Mouse (Mus musculus) midbrain, embryonic 16.5 days (tissue): ENCODE measurements around the gene Gls2. TPM values are rescaled to one million over a fixed set of nuclear protein-coding genes. Genes with fewer than 3 reads are reported as not detected.

Experiments
- ATAC-seq: fragments of 200-750 bp; cut with Nextera tagmentation; 2 replicates; pipeline ENCODE4 v1.8.0; 2017; ENCODE audit warnings: moderate TSS enrichment
- H3K27ac ChIP-seq: fragments of 300-500 bp; sonication (generic); 2 replicates; pipeline ENCODE4 v1.5.1; 2014; ENCODE audit warnings: mild to moderate bottlenecking, low read length, mixed read lengths
- H3K27me3 ChIP-seq: fragments of 300-500 bp; sonication (generic); 2 replicates; pipeline ENCODE4 v1.6.1; 2014; ENCODE audit warnings: low read depth, low read length, mixed read lengths; ENCODE audit not compliant: control insufficient read depth, insufficient read depth
- H3K36me3 ChIP-seq: fragments of 300-500 bp; sonication (generic); 2 replicates; pipeline ENCODE4 v1.6.1; 2014; ENCODE audit warnings: mild to moderate bottlenecking, low read length, moderate library complexity, mixed read lengths; ENCODE audit not compliant: control insufficient read depth, insufficient read depth
- H3K4me1 ChIP-seq: fragments of 300-500 bp; sonication (generic); 2 replicates; pipeline ENCODE4 v1.6.1; 2014; ENCODE audit warnings: mild to moderate bottlenecking, low read length, mixed read lengths; ENCODE audit not compliant: control insufficient read depth, insufficient read depth
- H3K4me2 ChIP-seq: fragments of 300-500 bp; sonication (generic); 2 replicates; pipeline ENCODE4 v1.6.1; 2014; ENCODE audit warnings: mild to moderate bottlenecking, low read length, mixed read lengths
- H3K4me3 ChIP-seq: fragments of 300-500 bp; sonication (generic); 2 replicates; pipeline ENCODE4 v1.5.1; 2014; ENCODE audit warnings: low read depth, mild to moderate bottlenecking, low read length, moderate library complexity, mixed read lengths
- H3K9ac ChIP-seq: fragments of 300-500 bp; sonication (generic); 2 replicates; pipeline ENCODE4 v1.6.1; 2014; ENCODE audit warnings: low read depth, low read length, mixed read lengths
- H3K9me3 ChIP-seq: fragments of 300-500 bp; sonication (generic); replicated peaks from 2 replicates; pipeline ENCODE4 v1.6.1; 2014; ENCODE audit warnings: mild to moderate bottlenecking, low read length, mixed read lengths; ENCODE audit not compliant: control insufficient read depth, poor library complexity, severe bottlenecking
- WGBS: fragments of 180-500 bp; shearing (Covaris S2); extraction: QIAGEN DNeasy Blood & Tissue Kit; methylation state at CpG from one replicate; pipeline ENCODE4 v1.1.7; 2014; 5-methylcytosine and 5-hydroxymethylcytosine counted together
- polyA plus RNA-seq: library from polyadenylated mRNA; unstranded; fragments of >200 nt; fragmentation: Nextera tagmentation; extraction: Ambion mirVana; gene quantifications from 2 replicates; pipeline ENCODE4 v1.2.1, GENCODE M21; 2015

Gene Gls2
- polyA plus RNA-seq, 1 experiment from 2014 or later: 1.7 TPM

GRCm38 (mm10) chr10:128247020-128247732 lies 52.9 kb downstream of the Gls2 start:
- Histone ChIP-seq H3K27ac (0 out of 2 replicates have a peak overlapping the region, but pooled peaks have one; percentile 7), H3K27me3 (no peaks in the 10 kb centered on the region), H3K9ac (no peak overlapping the region), H3K36me3 (peaks cover 22% of the 10 kb centered on the region), H3K4me3 (no peak overlapping the region), H3K9me3 (no peaks in the 10 kb centered on the region), H3K4me1 (no peaks in the 10 kb centered on the region), H3K4me2 (no peak overlapping the region)
- ATAC-seq: no peak
- WGBS: 91% methylated on average over 17 of the region's 17 CpGs

GRCm38 (mm10) chr10:128250565-128250964 lies 56.3 kb downstream of the Gls2 start:
- ATAC-seq: no peak
- 85% methylated on average over 9 of the region's 13 CpGs for WGBS
- Histone ChIP-seq H3K4me2 (no peak overlapping the region), H3K36me3 (peaks cover 19% of the 10 kb centered on the region), H3K4me1 (no peaks in the 10 kb centered on the region), H3K9ac (no peak overlapping the region), H3K4me3 (no peak overlapping the region), H3K9me3 (no peaks in the 10 kb centered on the region), H3K27ac (no peak overlapping the region), H3K27me3 (no peaks in the 10 kb centered on the region)

- H3K36me3 ChIP-seq: peaks cover 13% of the 10 kb centered on the region
- H3K27ac ChIP-seq: no peak within 1 kb of the TSS
- H3K9ac ChIP-seq: no peak within 1 kb of the TSS
- H3K4me1 ChIP-seq: no peaks in the 10 kb centered on the region
- H3K9me3 ChIP-seq: no peaks in the 10 kb centered on the region
- ATAC-seq: no peak
- 87% methylated on average over 4 of the region's 4 CpGs for WGBS
- H3K27me3 ChIP-seq: no peaks in the 10 kb centered on the region
- no peak within 1 kb of the TSS for H3K4me3 ChIP-seq
- no peak within 1 kb of the TSS for H3K4me2 ChIP-seq
Observed at GRCm38 (mm10) chr10:128253677-128254255, 59.5 kb downstream of the Gls2 start, which contains the start of gene Apon. TSS of gene Apon (plus strand) at chr10:128254096.

- no peaks in the 10 kb centered on the region for H3K4me1 ChIP-seq
- no peaks in the 10 kb centered on the region for H3K36me3 ChIP-seq
- H3K4me3 ChIP-seq: no peak overlapping the region
- no peak for ATAC-seq
- H3K9ac ChIP-seq: no peak overlapping the region
- no peak overlapping the region for H3K4me2 ChIP-seq
- no peaks in the 10 kb centered on the region for H3K27me3 ChIP-seq
- no peaks in the 10 kb centered on the region for H3K9me3 ChIP-seq
- H3K27ac ChIP-seq: no peak overlapping the region
- WGBS: 91% methylated on average over 8 of the region's 8 CpGs
Observed at GRCm38 (mm10) chr10:128255925-128256324, 61.7 kb downstream of the Gls2 start.

DNA sequence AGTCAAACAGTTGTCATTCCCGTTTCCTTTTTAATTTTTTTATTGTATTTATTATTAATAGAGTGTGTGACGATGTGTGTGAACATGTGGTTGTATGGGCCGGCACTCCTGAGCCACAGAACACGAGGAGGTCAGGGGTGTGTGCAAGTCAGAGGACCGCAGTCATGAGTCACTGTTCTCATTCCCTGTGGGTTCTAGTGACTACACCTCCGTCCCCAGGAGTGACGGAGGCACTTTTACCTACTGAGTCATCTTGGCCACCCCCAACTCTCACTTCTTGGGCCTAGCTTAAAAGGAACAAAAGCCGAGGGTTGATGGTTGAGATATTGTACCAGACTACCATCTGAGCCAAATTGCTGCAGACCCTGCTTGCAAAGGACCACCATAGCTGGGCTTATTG lies 62.1 kb downstream of the Gls2 start:
- WGBS: 93% methylated on average over 8 of the region's 8 CpGs

GRCm38 (mm10) chr10:128258953-128259352 lies 64.7 kb downstream of the Gls2 start:
- no peaks in the 10 kb centered on the region for H3K27me3 ChIP-seq
- H3K27ac ChIP-seq: no peak overlapping the region
- 91% methylated on average over 4 of the region's 4 CpGs for WGBS
- H3K4me2 ChIP-seq: no peak overlapping the region
- ATAC-seq: no peak
- no peak overlapping the region for H3K9ac ChIP-seq
- H3K36me3 ChIP-seq: no peaks in the 10 kb centered on the region
- no peak overlapping the region for H3K4me3 ChIP-seq
- no peaks in the 10 kb centered on the region for H3K9me3 ChIP-seq
- H3K4me1 ChIP-seq: no peaks in the 10 kb centered on the region

More for the DNA sequence above, 62.1 kb downstream of the Gls2 start:
- Histone ChIP-seq H3K4me2 (no peak overlapping the region), H3K9me3 (no peaks in the 10 kb centered on the region), H3K4me1 (no peaks in the 10 kb centered on the region), H3K9ac (no peak overlapping the region), H3K27me3 (no peaks in the 10 kb centered on the region), H3K4me3 (no peak overlapping the region), H3K27ac (no peak overlapping the region), H3K36me3 (no peaks in the 10 kb centered on the region)
- no peak for ATAC-seq

Other genes with a start within 250 kb of the Gls2 start
- not detected in 2 replicates for gene Hsd17b6, start 186.8 kb upstream of the Gls2 start, polyA plus RNA-seq
- gene Prim1, start 179.3 kb upstream of the Gls2 start, polyA plus RNA-seq: 37.4 and 40.1 TPM in 2 replicates
- gene Naca, start 158.9 kb upstream of the Gls2 start, polyA plus RNA-seq: 487 and 537 TPM in 2 replicates
- 387 and 407 TPM in 2 replicates for gene Ptges3, start 135.5 kb upstream of the Gls2 start, polyA plus RNA-seq
- 2,034 and 2,090 TPM in 2 replicates for gene Atp5b, start 111.2 kb upstream of the Gls2 start, polyA plus RNA-seq
- gene Baz2a, start 102.9 kb upstream of the Gls2 start, polyA plus RNA-seq: 7.4 and 8.5 TPM in 2 replicates
- 7.0 and 7.8 TPM in 2 replicates for gene Rbms2, start 14.2 kb upstream of the Gls2 start, polyA plus RNA-seq
- 19.6 and 22.1 TPM in 2 replicates for gene Spryd4, start 17.4 kb downstream of the Gls2 start, polyA plus RNA-seq
- 0.11 and 0.24 TPM in 2 replicates for gene Mip, start 31.4 kb downstream of the Gls2 start, polyA plus RNA-seq
- gene Timeless, start 37.6 kb downstream of the Gls2 start, polyA plus RNA-seq: 15.6 and 16.1 TPM in 2 replicates
- 0.11 TPM in 1 of 2 replicates, not detected in the other for gene Apon, start 59.6 kb downstream of the Gls2 start, polyA plus RNA-seq
- not detected in 2 replicates for gene Apof, start 74.2 kb downstream of the Gls2 start, polyA plus RNA-seq
- 20.4 and 20.9 TPM in 2 replicates for gene Stat2, start 76.1 kb downstream of the Gls2 start, polyA plus RNA-seq
- gene Il23a, start 104.3 kb downstream of the Gls2 start, polyA plus RNA-seq: 0.14 and 0.15 TPM in 2 replicates
- 20.8 and 22.3 TPM in 2 replicates for gene Pan2, start 108.9 kb downstream of the Gls2 start, polyA plus RNA-seq
- 185 and 191 TPM in 2 replicates for gene Cnpy2, start 128.0 kb downstream of the Gls2 start, polyA plus RNA-seq
- gene Cs, start 143.3 kb downstream of the Gls2 start, polyA plus RNA-seq: 247 and 265 TPM in 2 replicates
- 36.8 and 40.3 TPM in 2 replicates for gene Coq10a, start 174.5 kb downstream of the Gls2 start, polyA plus RNA-seq
- gene Ankrd52, start 182.7 kb downstream of the Gls2 start, polyA plus RNA-seq: 9.9 and 13.6 TPM in 2 replicates
- 0.10 TPM in 1 of 2 replicates, not detected in the other for gene Slc39a5, start 206.8 kb downstream of the Gls2 start, polyA plus RNA-seq
- gene Nabp2, start 217.0 kb downstream of the Gls2 start, polyA plus RNA-seq: 141 and 150 TPM in 2 replicates
- 105 and 108 TPM in 2 replicates for gene Rnf41, start 217.2 kb downstream of the Gls2 start, polyA plus RNA-seq